Mouse (Mus musculus): ENCODE data around the gene Slc6a16.

DNA sequence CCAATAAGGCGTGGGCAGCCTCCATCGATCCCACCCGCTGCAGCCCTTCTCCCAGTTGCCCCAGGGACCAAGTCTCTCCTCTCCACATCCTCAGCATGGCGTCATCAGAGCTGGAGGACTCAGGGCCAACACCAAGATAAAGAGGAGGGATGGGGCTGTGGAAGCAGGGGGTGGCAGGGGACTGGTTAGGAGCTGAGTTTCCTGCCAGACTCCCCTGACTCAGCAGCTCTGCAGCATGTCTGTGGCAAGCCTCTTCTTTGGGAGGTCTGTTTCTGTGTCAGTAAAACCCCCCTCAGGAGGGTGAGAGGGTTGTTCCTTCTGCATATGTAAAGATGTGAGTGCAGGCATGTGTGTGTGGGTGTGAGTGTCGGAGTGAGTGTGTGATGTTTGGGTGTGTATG lies 43.9 kb upstream of the Slc6a16 start:
- TF ChIP-seq CTCF (IDR thresholded peaks at IDR 0.05; ENCODE audit: low read depth, low read length) (no peak), POLR2A (IDR thresholded peaks at IDR 0.05; ENCODE audit: insufficient read depth, low read length) (no peak), EP300 (IDR thresholded peaks at IDR 0.05; ENCODE audit: insufficient read depth, low read depth, low read length) (no peak)

Measured in ES-Bruce4 (cell line).